Mouse (Mus musculus) kidney, adult 2 months (tissue): ENCODE measurements at regions not wholly inside any gene's neighbourhood (a gene's known extent, or its start where the extent isn't known, plus 50 kb on each side); places are given as distances from the start of the nearest gene placed in this dataset.

Experiments used
- CTCF ChIP-seq: fragments of 200-500 bp; conservative IDR thresholded peaks from 2 replicates; pipeline ENCODE4 v1.5.1; 2011; ENCODE audit warnings: low read depth, mild to moderate bottlenecking, control low read depth, low read length, moderate library complexity, mixed read lengths; ENCODE audit not compliant: insufficient read depth, insufficient read length
- POLR2A ChIP-seq: fragments of 200-500 bp; IDR thresholded peaks from one replicate; pipeline ENCODE4 v1.6.1; 2011; ENCODE audit warnings: low read depth, low read length, control low read depth

DNA sequence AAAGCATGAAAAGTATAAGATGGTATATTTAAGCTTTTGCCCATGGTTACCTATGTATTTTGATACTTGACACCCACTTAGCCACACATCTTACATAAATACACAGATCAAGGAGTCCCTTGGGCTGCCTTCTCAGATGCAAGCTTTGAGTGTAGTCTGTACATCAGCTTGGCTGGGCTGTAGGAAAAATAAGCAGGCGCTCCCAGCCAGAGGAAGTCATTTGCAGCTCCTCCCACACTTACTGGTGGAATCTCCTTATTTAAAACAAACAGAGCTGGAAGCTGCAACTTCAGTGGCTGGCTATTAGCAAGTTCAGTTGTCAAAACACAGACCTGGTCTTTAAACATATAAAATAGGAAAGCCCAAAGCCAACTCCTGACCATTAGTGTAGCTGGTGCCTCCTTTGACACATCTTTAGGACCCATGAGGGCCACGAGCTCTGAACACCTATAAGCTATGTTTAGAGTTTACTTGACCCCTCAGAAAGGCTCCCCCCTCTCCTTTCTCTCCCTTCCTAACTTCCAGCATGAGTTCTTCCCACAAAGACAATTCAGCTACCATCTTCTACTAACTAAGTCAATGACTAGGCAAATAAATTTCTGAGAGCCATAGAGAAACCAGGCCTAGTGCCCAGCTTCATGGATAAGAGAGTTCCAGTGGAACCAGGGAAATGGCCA lies 75.4 kb upstream of the Nepro start:
- TF ChIP-seq CTCF: no peak
- TF ChIP-seq POLR2A: no peak
